Mouse (Mus musculus): ENCODE data around the gene Cyp4f40. TPM values are rescaled to one million over a fixed set of nuclear protein-coding genes. Genes with fewer than 3 reads are reported as not detected.
"Not testable (repeated sequence)": the region's sequence is repeated elsewhere in the genome, so short reads cannot be mapped to it uniquely, and the experiment has no call there.

Gene Cyp4f40
- total RNA-seq (2021): not detected

DNA sequence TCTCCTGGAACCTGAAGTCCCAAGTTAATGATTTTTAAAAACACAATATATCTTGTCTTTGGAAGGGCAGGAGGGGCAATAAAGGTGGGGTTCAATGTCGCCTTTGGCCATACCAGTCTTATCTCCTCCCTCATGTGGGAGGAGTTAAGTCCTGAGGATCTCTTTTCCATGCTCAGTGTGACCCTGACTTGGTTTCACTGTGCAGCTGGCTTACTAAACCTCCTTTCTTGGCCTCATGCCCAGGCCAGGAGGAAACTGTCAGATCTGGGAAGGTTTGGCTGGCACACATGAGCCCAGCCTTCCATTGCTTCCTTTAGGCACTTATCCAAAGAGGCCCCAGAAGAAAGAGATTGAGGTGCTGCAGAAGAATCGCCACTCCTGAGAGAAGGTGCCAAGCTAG is at the start of gene Cyp4f40:
Gene Cyp4f40 (plus strand): TSS at position 189 of the 400 bp plus-strand sequence.
- DNase-seq: peak; percentile 57

DNA sequence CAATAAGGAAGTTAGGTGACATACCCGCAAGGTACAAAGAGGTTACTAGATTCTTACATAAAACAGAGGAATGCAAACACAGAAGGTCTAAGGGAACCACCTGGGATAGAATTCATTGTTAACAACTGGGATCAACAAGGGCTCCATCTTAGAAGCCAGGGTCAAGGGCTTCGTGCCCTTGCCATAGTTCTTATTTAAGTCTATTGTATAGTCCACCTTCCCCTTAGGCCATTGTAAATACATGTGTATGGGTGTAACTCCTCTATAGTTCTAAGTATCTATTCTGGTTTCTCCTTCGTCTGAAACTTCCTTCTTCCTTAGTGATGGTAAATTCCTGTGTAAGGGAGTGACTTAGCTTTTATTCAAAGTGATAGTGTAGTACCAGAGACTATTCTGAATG is 48.5 kb upstream of the Cyp4f40 start:
- not testable (repeated sequence) for DNase-seq

DNA sequence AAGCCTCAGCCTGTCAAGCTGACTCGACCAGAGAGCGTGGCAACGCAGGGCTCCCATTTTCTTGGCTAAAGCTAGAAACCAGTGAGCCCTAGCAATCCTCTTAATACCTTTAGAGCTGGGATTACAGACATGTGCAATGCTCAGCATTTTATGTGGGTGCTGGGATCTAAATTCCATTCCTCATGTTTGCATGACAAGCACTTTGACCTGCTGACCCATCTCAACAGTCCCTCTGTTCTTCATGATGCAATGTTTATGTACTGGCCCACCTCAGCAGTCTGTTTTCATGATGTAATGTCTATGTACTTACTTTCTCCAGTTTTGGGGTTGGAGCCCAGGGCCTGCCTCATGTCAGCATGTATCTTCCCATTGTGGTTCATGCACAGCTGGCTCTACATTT is 47.8 kb upstream of the Cyp4f40 start:
- DNase-seq: no peak

DNA sequence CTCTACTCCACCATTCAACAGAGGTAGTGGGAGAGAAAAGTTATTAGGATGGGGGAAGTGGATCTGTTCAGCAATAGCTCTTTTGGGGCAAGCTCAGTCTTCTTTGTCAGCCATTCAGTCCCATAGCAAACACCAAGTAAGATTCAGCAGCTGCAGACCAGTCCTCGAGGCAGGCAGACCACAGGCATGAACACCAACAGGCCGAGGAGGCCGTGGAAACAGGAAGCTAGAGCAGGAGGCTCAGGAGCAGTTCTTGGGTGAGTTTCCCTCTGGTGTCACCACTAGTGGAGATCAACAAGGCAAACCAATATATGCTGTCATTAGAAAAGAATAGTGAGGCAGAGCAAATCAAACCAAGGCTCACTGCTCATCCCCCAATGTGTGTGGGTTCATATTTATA is 46.3 kb upstream of the Cyp4f40 start:
- DNase-seq: no peak

DNA sequence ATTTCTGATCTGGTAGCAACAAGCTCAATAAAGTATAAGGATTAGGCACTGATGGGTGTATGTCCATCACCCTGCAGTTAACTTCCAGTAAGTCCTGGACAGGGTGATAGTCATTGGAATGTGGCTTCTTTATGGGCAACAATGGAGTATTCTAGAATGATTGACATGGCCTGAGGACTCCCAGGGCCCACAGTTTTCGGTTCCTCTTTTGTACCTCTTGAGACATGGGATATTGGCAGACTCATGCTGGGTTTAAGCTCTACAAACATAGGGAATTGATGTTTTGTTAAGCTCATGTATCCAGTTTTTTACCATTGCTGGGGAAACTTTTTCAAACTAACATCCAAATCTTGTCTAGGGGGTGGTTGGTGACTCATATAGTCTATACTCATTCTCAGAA is 41.4 kb upstream of the Cyp4f40 start:
- DNase-seq: no peak

DNA sequence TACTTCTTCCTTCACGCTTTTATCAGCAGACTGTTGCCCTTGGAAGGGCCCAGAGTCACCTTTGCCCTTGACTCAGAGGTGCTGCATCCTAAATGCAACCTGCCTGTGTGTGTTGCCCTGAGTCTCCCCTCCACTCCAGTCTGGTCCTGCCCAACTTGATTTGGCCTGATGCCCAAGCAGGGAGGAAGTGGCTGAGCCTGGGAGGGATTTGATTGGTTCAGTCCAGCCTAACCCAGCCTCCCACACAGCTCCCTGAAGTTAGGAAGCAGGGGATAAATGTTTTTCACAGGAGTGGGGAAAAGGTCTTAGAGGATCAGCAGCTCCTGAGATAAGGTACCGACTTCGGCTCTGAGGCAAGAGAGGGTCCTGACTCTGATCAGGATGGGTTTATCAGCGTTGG is 37.7 kb upstream of the Cyp4f40 start, which contains the start of gene Cyp4f37:
Gene Cyp4f37 (plus strand): TSS at position 292 of the 400 bp plus-strand sequence.
- DNase-seq: not testable (repeated sequence)

DNA sequence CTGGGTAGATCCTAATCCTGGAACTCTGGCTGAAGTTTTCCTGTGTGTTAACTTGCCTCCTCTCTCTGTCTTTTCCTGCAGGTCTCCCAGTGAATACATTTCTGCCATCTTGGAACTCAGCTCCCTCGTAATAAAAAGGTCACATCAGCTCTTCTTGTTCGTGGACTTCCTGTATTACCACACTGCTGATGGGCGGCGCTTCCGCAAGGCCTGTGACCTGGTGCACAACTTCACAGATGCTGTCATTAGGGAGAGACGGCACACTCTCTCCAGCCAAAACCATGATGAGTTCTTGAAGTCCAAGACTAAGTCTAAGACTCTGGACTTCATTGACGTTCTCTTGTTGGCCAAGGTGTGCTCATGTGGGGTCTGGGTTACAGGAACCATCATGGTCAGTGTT is 29.0 kb upstream of the Cyp4f40 start:
- DNase-seq: not testable (repeated sequence)

DNA sequence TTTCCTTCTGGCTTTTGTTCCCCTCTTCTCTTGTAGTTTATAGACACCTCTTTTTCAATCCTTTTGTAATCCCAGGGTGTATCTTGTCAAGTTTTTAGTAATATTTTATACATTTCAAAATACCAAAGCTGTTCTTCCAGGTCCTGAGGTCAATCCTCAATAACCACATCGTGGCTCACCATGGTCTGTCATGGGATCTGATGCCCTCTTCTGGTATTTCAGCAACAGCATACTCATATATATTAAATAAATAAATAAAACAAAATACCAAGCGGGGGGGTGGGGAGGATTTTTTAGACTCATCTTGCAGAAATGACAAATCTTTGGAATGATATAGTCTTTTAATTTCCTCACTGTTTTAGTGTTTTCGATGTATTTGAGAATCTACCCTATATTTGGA is 26.8 kb upstream of the Cyp4f40 start:
- DNase-seq: no peak

DNA sequence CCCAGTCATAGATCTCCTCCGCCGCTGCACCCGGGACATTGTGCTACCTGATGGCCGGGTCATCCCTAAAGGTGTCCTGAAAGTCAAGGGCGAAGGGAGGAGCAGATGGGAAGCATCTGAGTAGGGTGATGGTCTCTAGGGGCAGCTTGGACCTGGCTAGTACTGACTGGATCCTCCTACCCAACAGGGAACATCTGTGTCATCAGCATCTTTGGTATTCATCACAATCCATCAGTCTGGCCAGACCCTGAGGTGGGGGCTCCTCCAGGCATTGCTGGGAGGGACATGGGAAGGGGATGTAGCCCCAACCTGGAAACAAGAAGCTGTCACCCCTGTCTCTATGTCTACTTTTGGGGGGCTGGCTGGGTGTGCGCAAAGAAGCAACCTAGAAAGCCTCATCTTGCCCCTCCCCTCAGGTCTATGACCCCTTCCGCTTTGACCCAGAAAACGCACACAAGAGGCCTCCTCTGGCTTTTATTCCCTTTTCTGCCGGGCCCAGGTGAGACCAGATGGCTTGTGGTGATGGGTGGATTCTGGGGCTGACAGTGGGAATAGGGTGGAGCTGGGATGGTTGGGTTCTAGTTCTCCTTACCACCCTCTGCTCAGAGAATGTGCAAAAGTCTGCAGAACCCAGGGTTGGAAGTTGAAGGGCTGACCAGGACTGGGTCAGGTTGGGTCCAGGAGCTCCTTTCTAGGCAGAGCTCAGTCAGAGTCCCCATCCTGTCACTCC is 24.3 kb upstream of the Cyp4f40 start:
- not testable (repeated sequence) for DNase-seq

DNA sequence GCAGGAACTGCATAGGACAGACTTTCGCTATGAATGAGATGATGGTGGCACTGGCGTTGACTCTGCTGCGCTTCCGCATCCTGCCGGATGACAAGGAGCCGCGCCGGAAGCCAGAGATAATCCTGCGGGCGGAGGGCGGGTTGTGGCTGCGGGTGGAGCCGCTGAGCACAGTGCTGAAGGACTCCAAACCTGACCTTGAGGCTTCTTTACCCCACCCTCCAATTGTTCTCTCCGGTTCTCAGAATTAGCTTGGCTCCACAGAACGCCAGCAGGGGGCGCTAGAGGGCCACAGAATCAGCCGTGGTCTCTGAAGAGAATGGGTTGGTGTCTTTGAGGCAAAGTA is 23.8 kb upstream of the Cyp4f40 start:
- DNase-seq: peak; percentile 88

DNA sequence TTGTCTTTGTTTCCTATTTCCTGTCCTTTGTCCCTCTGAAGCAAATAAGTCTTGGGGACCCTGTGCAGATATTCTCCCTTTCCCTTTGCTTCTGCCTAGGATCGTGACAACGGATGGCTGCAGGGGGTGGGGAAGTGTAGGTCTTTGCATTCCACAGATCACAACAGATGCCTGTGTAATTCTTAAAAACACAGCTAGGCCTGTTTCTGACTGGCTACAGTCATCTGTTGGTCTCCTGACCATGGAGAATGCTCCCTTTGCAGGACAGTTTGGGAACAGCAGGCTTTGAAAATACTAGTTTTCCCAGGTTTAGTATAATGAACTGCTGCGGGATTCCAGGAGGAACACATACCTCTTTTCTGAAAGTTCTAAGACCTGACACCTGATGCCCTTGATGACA is 22.4 kb upstream of the Cyp4f40 start:
- DNase-seq: no peak

DNA sequence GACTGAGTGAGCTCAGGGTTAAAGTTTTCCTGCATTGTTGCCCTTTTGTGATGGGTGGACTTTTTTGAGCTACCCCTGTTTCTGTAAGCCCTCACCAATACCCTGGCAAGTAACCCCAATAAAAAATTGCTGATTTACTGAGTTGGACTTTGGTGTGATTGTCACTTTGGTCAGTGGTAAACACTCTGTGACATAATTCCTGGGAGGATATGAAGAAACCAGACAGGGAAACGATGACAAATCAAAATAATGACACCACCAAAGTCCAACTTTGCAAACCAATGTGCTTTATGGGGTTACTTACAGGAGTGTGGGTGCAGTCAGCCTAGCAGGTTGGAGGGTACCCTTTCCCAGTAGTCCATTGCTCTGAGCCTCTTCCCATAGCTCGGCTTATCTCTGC is 21.5 kb upstream of the Cyp4f40 start:
- DNase-seq: no peak

DNA sequence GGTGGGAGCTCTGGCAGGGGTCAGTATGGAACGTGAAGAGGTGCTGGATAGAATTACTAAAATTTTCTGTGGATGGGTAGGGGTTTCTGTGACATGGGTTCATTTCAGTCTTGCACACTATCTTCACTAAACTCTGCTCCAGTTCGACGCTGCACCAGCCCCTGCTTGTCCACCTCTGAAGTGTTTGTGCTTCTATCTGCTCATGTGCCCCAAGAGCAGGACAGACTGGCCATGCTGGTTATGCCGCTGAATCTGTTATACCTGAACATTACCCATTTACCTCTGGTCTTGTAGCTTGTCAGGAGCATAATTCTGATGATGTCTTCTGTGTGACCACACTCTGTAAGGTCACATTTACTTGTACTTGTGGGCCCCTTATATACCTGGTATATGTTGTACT is 12.1 kb upstream of the Cyp4f40 start:
- DNase-seq: no peak

DNA sequence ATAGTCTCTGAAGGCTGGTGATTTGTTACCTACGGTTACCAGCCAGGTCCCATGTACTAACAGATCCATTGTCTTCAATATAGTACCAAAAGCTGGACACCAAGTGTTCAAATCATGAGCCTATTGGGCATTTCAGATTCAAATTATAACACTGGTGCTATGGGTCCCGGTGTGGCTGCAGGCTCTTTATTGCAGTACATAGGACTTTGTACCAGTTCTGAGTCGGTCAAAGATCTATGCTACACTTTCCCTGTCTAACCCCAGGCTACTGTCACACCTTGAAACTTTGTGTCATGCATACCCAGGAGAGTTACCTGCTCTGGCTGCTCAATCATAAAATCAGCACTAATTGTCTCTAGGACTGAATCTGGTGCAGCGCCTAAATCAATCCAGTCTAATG is 4.8 kb upstream of the Cyp4f40 start:
- DNase-seq: no peak

DNA sequence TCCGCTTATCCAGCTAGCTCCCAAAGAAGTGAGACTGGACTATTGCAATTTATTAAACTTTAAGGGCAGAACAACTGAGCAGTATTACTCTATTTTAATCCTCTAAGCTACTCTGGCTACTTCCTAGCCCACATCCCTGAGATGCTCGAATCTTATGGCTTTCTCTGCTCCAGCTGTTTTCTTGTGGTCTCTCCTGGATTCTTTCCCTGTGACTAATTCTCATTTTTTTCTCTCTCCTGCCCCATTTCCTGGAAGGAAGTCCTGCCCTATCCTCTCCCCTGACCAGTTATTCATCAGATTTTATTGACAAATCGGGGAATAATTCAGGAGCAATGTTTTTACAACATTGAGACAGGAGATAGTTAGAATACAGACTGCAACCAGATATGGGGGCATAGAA is 1.7 kb upstream of the Cyp4f40 start:
- no peak for DNase-seq

DNA sequence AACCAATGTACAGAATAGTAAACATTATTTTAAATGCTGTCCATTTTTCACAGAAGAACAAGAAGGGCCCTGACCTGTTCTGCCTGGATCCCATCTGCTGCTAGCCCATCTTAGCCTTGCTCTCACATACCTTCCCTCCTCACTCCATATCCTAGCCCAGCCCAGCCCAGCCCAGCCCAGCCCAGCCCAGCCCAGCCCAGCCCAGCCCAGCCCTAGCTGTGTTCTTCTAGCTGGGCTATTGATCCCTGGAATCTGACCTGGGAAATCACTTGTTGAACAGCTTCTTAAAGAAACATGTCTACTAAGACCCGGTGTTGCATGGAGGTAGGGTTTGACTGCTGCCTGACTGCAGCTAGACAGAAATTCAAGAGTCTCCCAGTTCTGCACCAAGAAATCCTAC is 454 bp upstream of the Cyp4f40 start:
- no peak for DNase-seq

DNA sequence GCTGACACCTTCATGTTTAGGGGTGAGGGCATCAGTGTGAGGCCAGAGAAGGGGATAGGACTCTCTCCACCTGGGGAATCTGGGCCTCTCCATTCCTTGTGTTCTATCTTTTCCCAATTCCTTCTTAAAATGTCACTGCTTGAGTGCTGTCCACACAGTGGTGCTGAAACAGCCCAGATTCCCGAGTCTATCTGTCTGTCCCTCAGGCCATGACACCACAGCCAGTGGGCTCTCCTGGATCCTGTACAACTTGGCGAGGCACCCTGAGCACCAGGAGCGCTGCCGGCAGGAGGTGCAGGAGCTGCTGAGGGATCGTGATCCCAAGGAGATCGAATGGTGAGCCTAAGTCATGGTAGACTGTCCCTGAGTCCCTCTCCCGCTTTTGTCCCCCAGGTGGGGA is 15.3 kb downstream of the Cyp4f40 start:
- no peak for DNase-seq

DNA sequence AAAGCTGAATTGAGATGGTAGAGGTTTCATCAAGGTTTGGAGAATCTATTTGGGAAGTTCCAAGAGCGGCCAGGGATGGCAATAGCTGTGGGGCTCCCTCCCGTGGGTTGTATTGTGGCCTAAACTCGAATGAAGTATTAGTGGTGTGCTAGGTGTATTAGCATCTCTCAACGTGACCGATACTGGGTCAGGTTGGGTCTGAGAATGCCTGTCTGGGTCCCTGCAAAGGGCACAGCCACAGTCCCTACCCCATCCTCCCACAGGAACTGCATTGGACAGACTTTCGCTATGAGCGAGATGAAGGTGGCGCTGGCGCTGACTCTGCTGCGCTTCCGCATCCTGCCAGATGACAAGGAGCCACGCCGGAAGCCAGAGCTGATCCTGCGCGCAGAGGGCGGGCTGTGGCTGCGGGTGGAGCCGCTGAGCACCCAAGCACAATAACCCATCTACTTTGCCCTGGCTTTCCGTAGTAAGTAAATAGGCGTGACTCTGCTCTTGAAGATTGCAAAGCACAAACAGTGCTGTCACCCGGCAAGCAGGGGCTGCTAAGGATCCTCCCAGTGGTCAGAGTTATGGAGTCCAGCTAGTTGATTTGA is 17.4 kb downstream of the Cyp4f40 start:
- no peak for DNase-seq

DNA sequence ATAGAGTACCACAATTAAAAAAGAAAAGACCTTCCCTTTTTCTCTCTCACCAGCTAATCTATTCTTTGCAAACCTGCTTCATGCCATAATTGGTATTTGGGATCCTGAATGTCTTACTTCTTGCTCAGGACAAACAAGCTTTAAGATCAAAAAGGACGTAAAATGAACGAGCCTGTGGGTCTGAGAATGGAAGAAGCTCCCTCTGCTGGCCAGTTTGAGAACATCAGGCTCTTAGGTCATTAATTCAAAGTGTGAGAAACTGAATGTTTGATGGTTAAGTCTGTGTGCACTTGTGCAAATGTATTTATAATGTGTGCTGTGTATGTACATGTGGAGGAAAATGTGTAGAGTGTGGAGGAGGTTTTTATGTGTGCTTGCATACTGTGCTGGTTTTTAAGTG is 21.7 kb downstream of the Cyp4f40 start:
- DNase-seq: peak; percentile 48

DNA sequence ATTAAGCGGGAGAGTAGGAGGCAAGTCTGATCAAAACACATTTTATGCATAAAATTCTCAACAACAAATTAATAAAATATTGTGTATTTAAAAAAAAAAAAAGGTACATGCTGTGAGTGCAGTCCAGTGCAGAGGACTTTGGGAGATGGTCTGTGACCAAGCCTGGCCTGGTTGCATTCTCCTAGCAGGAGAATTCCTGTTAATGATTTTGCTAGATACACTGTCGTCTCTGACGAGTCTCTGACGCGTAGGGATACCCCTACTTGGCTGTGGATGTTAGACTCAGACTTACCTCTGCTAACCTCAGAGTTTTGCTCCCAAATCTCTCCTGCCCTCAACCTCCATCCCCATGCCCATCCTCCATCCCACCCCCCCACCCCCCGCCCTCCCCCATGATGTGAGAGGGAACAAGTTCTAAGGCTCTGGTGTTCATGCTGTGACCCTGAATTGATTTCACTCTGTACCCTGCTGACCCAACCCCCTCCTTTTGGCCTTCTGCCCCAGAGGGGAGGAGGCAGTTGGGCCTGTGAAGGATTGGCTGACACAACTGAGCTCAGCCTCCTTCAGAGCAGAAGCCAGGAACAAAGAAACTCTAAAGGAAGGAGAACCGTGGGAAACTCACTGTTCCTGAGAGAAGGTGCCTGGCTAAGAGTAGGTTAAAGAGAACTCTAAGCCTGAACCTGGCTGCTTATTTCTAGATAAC is 26.5 kb downstream of the Cyp4f40 start, which contains the start of gene Cyp4f15:
Gene Cyp4f15 (plus strand): TSS at position 580 of the 703 bp plus-strand sequence.
- peak; percentile 8 for DNase-seq

DNA sequence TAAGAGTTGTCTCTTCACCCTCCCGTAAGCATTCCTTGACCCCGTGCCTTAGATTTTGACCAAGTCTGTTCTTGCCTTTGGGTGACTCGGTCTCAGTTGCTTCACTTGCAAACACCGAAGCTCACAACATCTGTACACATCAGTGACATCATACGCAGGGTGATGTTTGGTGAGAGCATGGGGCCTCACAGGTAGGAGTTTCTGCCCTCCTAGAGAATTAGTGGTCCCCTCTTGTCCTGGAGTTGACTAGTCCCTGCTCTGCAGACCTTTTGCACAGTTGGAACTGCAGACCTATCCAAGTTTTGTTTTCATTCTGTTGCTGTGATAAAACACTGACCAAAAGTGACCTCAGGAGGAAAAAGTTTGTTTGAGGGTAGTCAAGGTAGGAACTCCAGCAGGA is 28.0 kb downstream of the Cyp4f40 start:
- DNase-seq: no peak

DNA sequence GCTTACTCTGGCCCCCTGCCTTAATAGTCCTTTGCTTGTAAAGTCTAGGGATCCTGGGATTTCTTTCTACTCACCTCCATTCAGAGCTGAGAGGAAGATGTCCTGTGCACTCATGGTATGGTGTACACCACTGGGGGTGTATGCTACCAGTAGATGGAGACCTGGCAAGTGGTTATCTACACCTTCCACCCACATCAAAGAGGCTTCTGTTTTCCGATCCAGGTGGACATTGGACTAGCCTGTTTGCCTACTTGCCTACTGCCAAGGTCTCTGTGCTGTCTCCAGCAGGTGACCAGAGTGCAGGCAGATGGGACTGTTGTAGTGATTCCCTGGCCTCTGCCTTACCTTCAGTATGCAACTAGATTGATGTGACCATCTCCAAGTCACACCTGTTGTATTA is 32.3 kb downstream of the Cyp4f40 start:
- no peak for DNase-seq

DNA sequence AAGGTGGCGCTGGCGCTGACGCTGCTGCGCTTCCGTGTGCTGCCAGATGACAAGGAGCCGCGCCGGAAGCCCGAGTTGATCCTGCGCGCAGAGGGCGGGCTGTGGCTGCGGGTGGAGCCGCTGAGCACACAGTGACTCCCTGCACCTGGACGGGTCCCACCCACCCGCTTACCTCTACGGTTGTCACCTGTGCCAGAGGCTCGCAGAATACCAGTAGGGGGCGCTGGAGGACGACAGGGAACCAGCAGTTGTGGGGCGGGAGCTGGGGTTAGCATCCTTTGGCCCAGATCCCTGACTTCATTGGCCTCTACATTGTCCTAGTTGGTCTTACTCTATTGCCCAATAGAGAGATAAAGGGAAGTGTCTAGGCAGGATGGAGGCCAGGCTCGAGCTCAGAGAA is 44.1 kb downstream of the Cyp4f40 start:
- peak; percentile 12 for DNase-seq

DNA sequence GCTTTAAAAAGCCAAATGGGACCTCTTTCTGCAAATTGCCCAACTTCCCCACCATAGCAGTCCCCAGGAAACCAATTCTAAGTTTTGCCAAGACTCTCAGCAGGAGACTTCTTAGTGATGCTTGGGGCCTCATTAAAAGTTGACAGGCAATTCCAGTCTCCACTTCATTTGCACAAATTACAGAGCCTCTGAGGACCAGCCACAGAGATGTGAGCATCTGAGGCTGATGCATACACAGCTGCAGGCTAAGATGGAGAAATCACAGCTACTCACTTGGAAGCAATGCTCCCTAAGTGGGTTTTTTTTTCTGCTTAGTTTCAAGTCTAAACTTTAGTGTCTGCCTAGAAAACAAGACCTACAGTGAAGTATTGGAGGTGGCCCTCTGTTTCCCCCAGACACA is 51.8 kb downstream of the Cyp4f40 start:
- not testable (repeated sequence) for DNase-seq
